Mouse (Mus musculus): ENCODE data around the gene Myo10.
"Not testable (repeated sequence)": the region's sequence is repeated elsewhere in the genome, so short reads cannot be mapped to it uniquely, and the experiment has no call there.

DNA sequence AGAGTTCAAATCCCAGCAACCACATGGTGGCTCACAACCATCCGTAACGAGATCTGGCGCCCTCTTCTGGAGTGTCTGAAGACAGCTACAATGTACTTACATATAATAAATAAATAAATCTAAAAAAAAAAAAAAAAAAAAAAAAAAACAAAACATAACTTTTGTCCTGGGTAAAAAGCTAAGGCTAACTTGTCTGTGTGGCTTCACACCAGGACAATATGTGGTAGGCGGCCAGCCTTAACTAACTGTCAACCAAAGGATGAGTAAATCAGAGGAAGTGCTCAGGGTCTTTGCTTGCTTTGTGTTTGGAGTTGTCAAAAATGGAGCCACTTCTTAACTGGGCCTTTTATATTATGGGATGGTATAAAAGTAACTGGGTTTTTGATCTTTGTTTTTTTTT, 95.8 kb downstream of the Myo10 start:
- not testable (repeated sequence) for TF ChIP-seq CTCF, EP300 (IDR thresholded peaks at IDR 0.05; ENCODE audit: low read depth)
